Mouse (Mus musculus) embryonic fibroblast, embryonic 13.5 days (primary cell): ENCODE measurements around the gene Spns3.

Experiments used
- CTCF ChIP-seq: IDR thresholded peaks from 2 replicates; pipeline ENCODE4 v1.5.1; 2011; ENCODE audit warnings: mild to moderate bottlenecking, control low read depth, low read length, moderate library complexity, borderline replicate concordance; ENCODE audit not compliant: insufficient read depth
- POLR2A ChIP-seq: IDR thresholded peaks from 2 replicates; pipeline ENCODE4 v1.6.1; 2011; ENCODE audit warnings: low read depth, mild to moderate bottlenecking, control low read depth, low read length, moderate library complexity

GRCm38 (mm10) chr11:72491130-72491960 is 59.0 kb downstream of the Spns3 start:
- TF ChIP-seq CTCF, result no peak
- no peak for TF ChIP-seq POLR2A
